Mouse (Mus musculus): ENCODE results near the gene Aamdc. TPM values are rescaled to one million over a fixed set of nuclear protein-coding genes. Genes with fewer than 3 reads are reported as not detected.

The Aamdc gene
- total and polyA plus RNA-seq, 3 experiments, result 16.6 to 20.2 TPM; not detected in 1

- no peak overlapping the region for H3K27ac ChIP-seq (ENCODE audit: control insufficient read depth, low read depth, low read length)
Measured at GRCm38 (mm10) chr7:97519935-97520334, 59.4 kb downstream of the Aamdc start.

GRCm38 (mm10) chr7:97514786-97515185 lies 64.5 kb downstream of the Aamdc start:
- Histone ChIP-seq H3K79me2 (ENCODE audit: control insufficient read depth, insufficient read depth, low read length, poor library complexity) (no peaks in the 10 kb centered on the region), H3K27me3 (ENCODE audit: control insufficient read depth in 1 of 2, insufficient read depth in 2 of 2, low read length in 2 of 2) (no peaks in the 10 kb centered on the region), H3K36me3 (ENCODE audit: control insufficient read depth in 1 of 2, insufficient read depth in 2 of 2, low read length in 2 of 2) (peaks cover 0 to 17% of the 10 kb centered on the region in 2 experiments; a peak in 2 of 4 replicates), H3K4me1 (ENCODE audit: control insufficient read depth in 1 of 2, insufficient read depth in 2 of 2, low read length in 2 of 2) (no peaks in the 10 kb centered on the region), H3K4me3 (ENCODE audit: control insufficient read depth in 1 of 2, insufficient read depth in 1 of 2, low read depth in 2 of 2, low read length in 2 of 2) (no peak overlapping the region), H3K9me3 (replicated peaks; ENCODE audit: insufficient read depth, low read length) (no peaks in the 10 kb centered on the region), H3K27ac (ENCODE audit: control insufficient read depth, low read depth, low read length) (no peak overlapping the region), H3K9ac (ENCODE audit: control insufficient read depth, low read depth, low read length, poor library complexity, severe bottlenecking) (no peak overlapping the region)
- TF ChIP-seq MAX (IDR thresholded peaks at IDR 0.05; ENCODE audit: low read length), result no peak
- TF ChIP-seq NELFE (IDR thresholded peaks at IDR 0.05; ENCODE audit: low read depth, low read length), result no peak
- TF ChIP-seq POLR2AphosphoS5 (IDR thresholded peaks at IDR 0.05; ENCODE audit: borderline replicate concordance, low read depth, low read length), result no peak
- no peak for TF ChIP-seq TBP (IDR thresholded peaks at IDR 0.05; ENCODE audit: low read depth, low read length)
- no peak for TF ChIP-seq UBTF (IDR thresholded peaks at IDR 0.05; ENCODE audit: borderline replicate concordance, insufficient read depth, low read depth, low read length)
- TF ChIP-seq GABPA (IDR thresholded peaks at IDR 0.05; ENCODE audit: low read depth, low read length), result no peak
- no peak for TF ChIP-seq ZMIZ1 (IDR thresholded peaks at IDR 0.05; ENCODE audit: low read depth, low read length)
- TF ChIP-seq MEF2A (IDR thresholded peaks at IDR 0.05; ENCODE audit: extremely low read depth, insufficient replicate concordance, low read depth, low read length, poor library complexity, severe bottlenecking), result no peak
- TF ChIP-seq MXI1 (IDR thresholded peaks at IDR 0.05; ENCODE audit: low read depth, low read length), result no peak
- DNase-seq (ENCODE audit: low read depth, low spot score), result no peak

More at GRCm38 (mm10) chr7:97519935-97520334, 59.4 kb downstream of the Aamdc start:
- Histone ChIP-seq H3K79me2 (ENCODE audit: control insufficient read depth, insufficient read depth, low read length, poor library complexity) (no peaks in the 10 kb centered on the region), H3K36me3 (ENCODE audit: control insufficient read depth in 1 of 2, insufficient read depth in 2 of 2, low read length in 2 of 2) (peaks cover 0 to 15% of the 10 kb centered on the region in 2 experiments; a peak in 2 of 4 replicates), H3K4me3 (ENCODE audit: control insufficient read depth in 1 of 2, insufficient read depth in 1 of 2, low read depth in 2 of 2, low read length in 2 of 2) (no peak overlapping the region), H3K27me3 (ENCODE audit: control insufficient read depth in 1 of 2, insufficient read depth in 2 of 2, low read length in 2 of 2) (no peaks in the 10 kb centered on the region), H3K9me3 (replicated peaks; ENCODE audit: insufficient read depth, low read length) (no peaks in the 10 kb centered on the region), H3K4me1 (ENCODE audit: control insufficient read depth in 1 of 2, insufficient read depth in 2 of 2, low read length in 2 of 2) (no peaks in the 10 kb centered on the region), H3K9ac (ENCODE audit: control insufficient read depth, low read depth, low read length, poor library complexity, severe bottlenecking) (no peak overlapping the region)
- DNase-seq (ENCODE audit: low read depth, low spot score), result no peak
- TF ChIP-seq EP300 (IDR thresholded peaks at IDR 0.05; ENCODE audit: low read depth in 1 of 2, low read length in 2 of 2) (no peak), CTCF (IDR thresholded peaks at IDR 0.05 in 2 of 3, conservative IDR thresholded peaks at IDR 0.05 in 1 of 3; ENCODE audit: control insufficient read depth in 1 of 3, insufficient read depth in 1 of 3, low read depth in 2 of 3, low read length in 3 of 3, poor library complexity in 1 of 3, severe bottlenecking in 1 of 3) (no peak), ZC3H11A (IDR thresholded peaks at IDR 0.05; ENCODE audit: low read depth, low read length) (no peak), UBTF (IDR thresholded peaks at IDR 0.05; ENCODE audit: borderline replicate concordance, insufficient read depth, low read depth, low read length) (no peak), ELF1 (IDR thresholded peaks at IDR 0.05; ENCODE audit: low read depth, low read length) (no peak), RCOR1 (IDR thresholded peaks at IDR 0.05; ENCODE audit: low read depth, low read length) (no peak), HCFC1 (IDR thresholded peaks at IDR 0.05; ENCODE audit: low read depth, low read length) (no peak), SMC3 (IDR thresholded peaks at IDR 0.05; ENCODE audit: low read depth, low read length) (no peak), MEF2A (IDR thresholded peaks at IDR 0.05; ENCODE audit: extremely low read depth, insufficient replicate concordance, low read depth, low read length, poor library complexity, severe bottlenecking) (no peak)

All from MEL (cell line).